Mouse (Mus musculus) cerebellum, adult 8-10 months (tissue): ENCODE measurements around the gene Specc1.

ENCODE experiments used
- DNase-seq: peaks from one replicate; pipeline ENCODE4 v3.0.0; 2022

Specc1 gene

GRCm38 (mm10) chr11:62251047-62251446 is 294.5 kb downstream of the Specc1 start:
- no peak for DNase-seq

- DNase-seq: no peak
Observed at GRCm38 (mm10) chr11:62253380-62253779, 296.8 kb downstream of the Specc1 start.

GRCm38 (mm10) chr11:62259214-62259613 is 302.7 kb downstream of the Specc1 start:
- no peak for DNase-seq

- no peak for DNase-seq
Observed at GRCm38 (mm10) chr11:62263599-62263998, 307.0 kb downstream of the Specc1 start.

- DNase-seq: no peak
Observed at GRCm38 (mm10) chr11:62264018-62264417, 307.5 kb downstream of the Specc1 start.

- DNase-seq: no peak
Observed at GRCm38 (mm10) chr11:62265642-62266041, 309.1 kb downstream of the Specc1 start.

- no peak for DNase-seq
Observed at GRCm38 (mm10) chr11:62266466-62267214, 310.1 kb downstream of the Specc1 start.

GRCm38 (mm10) chr11:62268381-62268780 is 311.8 kb downstream of the Specc1 start:
- DNase-seq: no peak

- DNase-seq: no peak
Observed at GRCm38 (mm10) chr11:62269097-62269496, 312.5 kb downstream of the Specc1 start.

- no peak for DNase-seq
Observed at GRCm38 (mm10) chr11:62270851-62271250, 314.3 kb downstream of the Specc1 start.
